Mouse (Mus musculus) stomach, postnatal 0 days (tissue): ENCODE results near the gene Ccm2. TPM values are rescaled to one million over a fixed set of nuclear protein-coding genes. Genes with fewer than 3 reads are reported as not detected.

Source experiments
- ATAC-seq: fragments of 200-750 bp; cut with Nextera tagmentation; 2 replicates; pipeline ENCODE4 v1.8.0; 2017; ENCODE audit not compliant: low FRiP score, low TSS enrichment
- DNase-seq: peaks from one replicate; pipeline ENCODE4 v3.0.0-alpha.2; 2016; ENCODE audit warnings: low spot score
- H3K27ac ChIP-seq: fragments of 300-500 bp; sonication (generic); replicated peaks from 2 replicates; pipeline ENCODE4 v1.5.1; 2014; ENCODE audit warnings: mild to moderate bottlenecking, control low read depth
- H3K27me3 ChIP-seq: fragments of 300-500 bp; sonication (generic); 2 replicates; pipeline ENCODE4 v1.6.1; 2014; ENCODE audit warnings: low read length; ENCODE audit not compliant: control insufficient read depth, insufficient read depth
- H3K36me3 ChIP-seq: fragments of 300-500 bp; sonication (generic); 2 replicates; pipeline ENCODE4 v1.6.1; 2014; ENCODE audit warnings: low read length, mixed read lengths; ENCODE audit not compliant: control insufficient read depth, insufficient read depth
- H3K4me1 ChIP-seq: fragments of 300-500 bp; sonication (generic); replicated peaks from 2 replicates; pipeline ENCODE4 v1.6.1; 2014; ENCODE audit warnings: antibody characterized with exemption; ENCODE audit not compliant: control insufficient read depth, insufficient read depth
- H3K4me2 ChIP-seq: fragments of 300-500 bp; sonication (generic); replicated peaks from 2 replicates; pipeline ENCODE4 v1.6.1; 2014; ENCODE audit warnings: low read depth, mild to moderate bottlenecking, control low read depth, moderate library complexity
- H3K4me3 ChIP-seq: fragments of 300-500 bp; sonication (generic); 2 replicates; pipeline ENCODE4 v1.5.1; 2014; ENCODE audit warnings: low read depth, low read length, control low read depth
- H3K9ac ChIP-seq: fragments of 300-500 bp; sonication (generic); 2 replicates; pipeline ENCODE4 v1.6.1; 2014; ENCODE audit warnings: mild to moderate bottlenecking, low read length, control low read depth, mixed read lengths
- H3K9me3 ChIP-seq: fragments of 300-500 bp; sonication (generic); 2 replicates; pipeline ENCODE4 v1.6.1; 2016; ENCODE audit warnings: low read length; ENCODE audit not compliant: control insufficient read depth
- CTCF ChIP-seq: IDR thresholded peaks from 2 replicates; pipeline ENCODE4 v1.5.1; 2016; ENCODE audit warnings: antibody characterized with exemption, low read depth, mild to moderate bottlenecking, moderate library complexity
- EP300 ChIP-seq: optimal IDR thresholded peaks from 2 replicates; pipeline ENCODE3; 2016; ENCODE audit warnings: antibody characterized with exemption
- WGBS: fragments of 180-500 bp; shearing (Covaris S2); extraction: QIAGEN DNeasy Blood & Tissue Kit; methylation state at CpG from one replicate; pipeline ENCODE4 v1.1.7; 2014; 5-methylcytosine and 5-hydroxymethylcytosine counted together
- polyA plus RNA-seq: library from polyadenylated mRNA; unstranded; fragments of >200 nt; fragmentation: Nextera tagmentation; extraction: Ambion mirVana; gene quantifications from 2 replicates; pipeline ENCODE4 v1.2.1, GENCODE M21; 2015

Gene Ccm2
- polyA plus RNA-seq, 1 experiment from 2014 or later, result 45.7 TPM

DNA sequence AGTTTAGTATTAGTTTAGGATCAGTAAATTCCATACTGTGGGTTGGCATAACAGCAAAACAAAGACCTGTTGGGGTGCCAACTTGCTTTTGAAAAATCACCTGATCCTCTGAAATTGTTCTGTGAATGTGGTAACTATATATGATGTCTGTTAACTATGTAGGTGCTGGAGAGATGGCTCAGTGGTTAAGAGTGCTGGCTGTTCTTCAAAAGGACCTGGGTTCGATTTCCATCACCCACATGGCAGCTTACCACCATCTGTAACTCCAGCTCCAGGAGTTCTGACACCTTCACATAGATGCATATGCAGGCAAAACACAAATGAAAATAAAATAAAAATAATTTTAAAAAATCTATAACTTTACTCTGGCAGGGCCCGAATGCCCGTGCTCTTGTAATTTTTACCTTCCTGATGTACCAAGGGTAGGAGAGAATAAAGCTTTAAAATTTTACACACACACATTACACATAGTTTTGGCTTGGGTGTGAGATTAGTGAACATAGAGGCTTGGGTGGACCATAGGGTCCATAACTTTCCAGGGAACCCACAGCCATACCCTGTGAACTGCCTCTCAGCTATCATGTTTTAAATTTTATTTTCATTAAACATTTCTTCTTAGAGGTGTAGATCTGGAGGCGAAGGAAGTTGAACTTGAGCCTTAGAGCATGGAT lies 1.4 kb upstream of the Ccm2 start:
- Histone ChIP-seq H3K4me1 (peaks cover 6% of the 10 kb centered on the region), H3K4me3 (no peak overlapping the region), H3K27ac (no peak overlapping the region; the same call in 1 of the 2 replicates), H3K9ac (no peak overlapping the region), H3K4me2 (no peak overlapping the region), H3K27me3 (no peaks in the 10 kb centered on the region), H3K36me3 (no peaks in the 10 kb centered on the region), H3K9me3 (no peaks in the 10 kb centered on the region)
- ATAC-seq, result no peak
- no peak for DNase-seq
- 95% methylated on average over 4 of the region's 4 CpGs for whole genome bisulfite sequencing
- TF ChIP-seq EP300 (no peak), CTCF (no peak)

- peak overlapping the region; percentile 75 for H3K4me3 ChIP-seq
- no peak for TF ChIP-seq EP300
- no peak for TF ChIP-seq CTCF
- DNase-seq (no peak), ATAC-seq (peak; percentile 13; the same call in 1 of the 2 replicates)
- H3K27ac ChIP-seq, result peak overlapping the region; percentile 98
- no peaks in the 10 kb centered on the region for H3K9me3 ChIP-seq
- peak overlapping the region; percentile 90 for H3K9ac ChIP-seq
- peak overlapping the region; percentile 81 for H3K4me2 ChIP-seq
- WGBS, result 17% methylated on average over 3 of the region's 3 CpGs
- no peaks in the 10 kb centered on the region for H3K36me3 ChIP-seq
- H3K27me3 ChIP-seq, result no peaks in the 10 kb centered on the region
- H3K4me1 ChIP-seq, result peaks cover 6% of the 10 kb centered on the region
Measured at GRCm38 (mm10) chr11:6545857-6546192, 862 bp upstream of the Ccm2 start.

DNA sequence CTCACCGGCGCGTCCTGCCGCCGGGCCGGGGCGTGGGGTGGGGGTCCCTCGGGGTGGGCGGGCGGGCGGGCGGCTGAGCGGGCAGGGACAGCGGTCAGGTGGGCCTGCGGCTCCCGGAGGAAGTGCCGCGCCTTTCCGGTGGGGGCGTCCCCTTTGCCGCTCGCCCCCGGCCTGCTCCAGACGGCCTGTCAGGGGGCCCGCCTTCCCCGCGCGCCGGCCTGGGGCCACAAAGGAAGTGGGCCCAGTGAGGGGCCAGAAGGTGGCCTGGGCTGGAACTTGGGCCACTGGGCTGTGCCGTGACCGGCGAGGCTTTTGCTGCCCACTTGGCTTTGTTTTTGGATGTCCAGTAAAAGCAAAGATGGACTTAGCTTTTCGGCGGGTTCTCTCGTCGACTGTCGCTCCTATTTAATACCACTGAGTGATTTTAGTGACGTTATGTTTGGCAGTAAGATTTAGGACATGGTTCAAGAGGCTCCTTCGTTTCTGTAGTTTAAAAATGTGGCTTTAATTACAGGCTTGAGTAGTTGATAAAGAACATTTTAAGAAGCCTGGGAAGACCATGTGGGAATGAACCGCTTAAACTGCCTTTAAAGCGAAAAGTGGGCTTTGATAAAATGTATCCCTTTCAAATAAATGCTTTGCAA lies 472 bp downstream of the Ccm2 start:
- H3K4me2 ChIP-seq, result peak overlapping the region; percentile 81
- peak overlapping the region; percentile 75 for H3K4me3 ChIP-seq
- DNase-seq (peak; percentile 72), ATAC-seq (peak; percentile 45)
- TF ChIP-seq CTCF (0 out of 2 replicates have a peak, but pooled peaks have one; percentile 10), EP300 (no peak)
- no peaks in the 10 kb centered on the region for H3K36me3 ChIP-seq
- peak overlapping the region; percentile 98 for H3K27ac ChIP-seq
- H3K9me3 ChIP-seq, result no peaks in the 10 kb centered on the region
- H3K4me1 ChIP-seq, result peaks cover 6% of the 10 kb centered on the region
- no peaks in the 10 kb centered on the region for H3K27me3 ChIP-seq
- H3K9ac ChIP-seq, result peak overlapping the region; percentile 90
- under 1% methylated on average over 22 of the region's 41 CpGs for WGBS

GRCm38 (mm10) chr11:6547696-6548325 lies 1.1 kb downstream of the Ccm2 start:
- H3K27ac ChIP-seq, result peak overlapping the region; percentile 98
- DNase-seq (no peak), ATAC-seq (no peak)
- TF ChIP-seq EP300, result no peak
- no peak for TF ChIP-seq CTCF
- H3K9ac ChIP-seq, result peak overlapping the region; percentile 90
- H3K4me1 ChIP-seq, result peaks cover 6% of the 10 kb centered on the region
- no peaks in the 10 kb centered on the region for H3K27me3 ChIP-seq
- peak overlapping the region; percentile 75 for H3K4me3 ChIP-seq
- WGBS, result 17% methylated on average over 6 of the region's 6 CpGs
- peak overlapping the region; percentile 81 for H3K4me2 ChIP-seq
- H3K36me3 ChIP-seq, result no peaks in the 10 kb centered on the region
- no peaks in the 10 kb centered on the region for H3K9me3 ChIP-seq

DNA sequence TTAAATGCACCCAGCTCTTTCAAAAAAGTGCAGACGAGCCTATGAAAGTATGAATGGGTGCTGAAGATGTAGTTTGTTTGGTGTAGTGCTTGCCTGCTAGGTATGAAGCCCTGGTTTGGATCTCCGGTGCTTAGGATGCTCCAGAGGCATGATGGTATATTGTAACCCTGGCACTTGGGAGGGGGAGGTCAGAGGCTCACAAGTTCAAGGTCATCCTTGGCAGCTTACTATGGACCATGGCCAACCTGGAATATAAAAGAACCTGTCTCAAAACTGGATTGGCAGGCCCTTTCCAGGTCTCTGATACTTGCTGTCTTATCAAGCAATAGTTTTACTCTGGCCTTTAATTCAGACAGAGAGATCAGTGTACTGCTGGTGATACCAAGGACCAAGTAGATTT lies 3.1 kb downstream of the Ccm2 start:
- Histone ChIP-seq H3K9me3 (no peaks in the 10 kb centered on the region), H3K4me1 (peaks cover 6% of the 10 kb centered on the region), H3K9ac (no peak overlapping the region), H3K27me3 (no peaks in the 10 kb centered on the region), H3K4me2 (no peak overlapping the region), H3K27ac (no peak overlapping the region), H3K36me3 (no peaks in the 10 kb centered on the region), H3K4me3 (no peak overlapping the region)
- WGBS, result 82% methylated on average over 2 of the region's 2 CpGs
- DNase-seq (no peak), ATAC-seq (no peak)
- TF ChIP-seq CTCF, result no peak
- TF ChIP-seq EP300, result no peak

DNA sequence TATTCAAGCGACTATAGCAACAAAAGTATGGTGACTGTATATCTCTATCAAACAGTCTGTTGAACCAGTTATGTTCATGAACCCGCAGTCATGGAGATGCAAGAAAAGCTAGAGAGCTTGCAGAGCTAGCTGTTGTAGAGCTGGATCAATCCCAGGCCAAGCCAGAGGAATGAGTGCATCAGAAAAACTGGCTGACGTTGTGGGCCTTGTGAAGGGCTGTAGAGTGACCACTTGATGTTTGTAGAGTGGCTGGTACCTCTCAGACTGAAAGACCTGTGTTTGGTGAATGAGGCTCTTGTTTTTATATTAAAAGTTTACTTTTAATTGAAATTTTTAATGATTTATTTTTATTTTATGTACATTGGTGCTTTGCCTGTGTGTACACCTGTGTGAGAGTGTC lies 3.5 kb downstream of the Ccm2 start:
- Histone ChIP-seq H3K9ac (no peak overlapping the region), H3K27ac (no peak overlapping the region), H3K4me1 (peaks cover 6% of the 10 kb centered on the region)

More for the DNA sequence above, 3.5 kb downstream of the Ccm2 start:
- no peak overlapping the region for H3K4me3 ChIP-seq
- no peaks in the 10 kb centered on the region for H3K36me3 ChIP-seq
- no peak for TF ChIP-seq EP300
- TF ChIP-seq CTCF, result no peak
- ATAC-seq (no peak), DNase-seq (no peak)
- no peak overlapping the region for H3K4me2 ChIP-seq
- H3K9me3 ChIP-seq, result no peaks in the 10 kb centered on the region
- 77% methylated on average over 3 of the region's 3 CpGs for WGBS
- no peaks in the 10 kb centered on the region for H3K27me3 ChIP-seq
